Mouse (Mus musculus) lung, postnatal 25 days (tissue): ENCODE results near the gene Rnaseh2a.

Experiments used
- DNase-seq: peaks from one replicate; pipeline ENCODE4 v3.0.0; 2022; ENCODE audit warnings: low spot score

Gene Rnaseh2a

DNA sequence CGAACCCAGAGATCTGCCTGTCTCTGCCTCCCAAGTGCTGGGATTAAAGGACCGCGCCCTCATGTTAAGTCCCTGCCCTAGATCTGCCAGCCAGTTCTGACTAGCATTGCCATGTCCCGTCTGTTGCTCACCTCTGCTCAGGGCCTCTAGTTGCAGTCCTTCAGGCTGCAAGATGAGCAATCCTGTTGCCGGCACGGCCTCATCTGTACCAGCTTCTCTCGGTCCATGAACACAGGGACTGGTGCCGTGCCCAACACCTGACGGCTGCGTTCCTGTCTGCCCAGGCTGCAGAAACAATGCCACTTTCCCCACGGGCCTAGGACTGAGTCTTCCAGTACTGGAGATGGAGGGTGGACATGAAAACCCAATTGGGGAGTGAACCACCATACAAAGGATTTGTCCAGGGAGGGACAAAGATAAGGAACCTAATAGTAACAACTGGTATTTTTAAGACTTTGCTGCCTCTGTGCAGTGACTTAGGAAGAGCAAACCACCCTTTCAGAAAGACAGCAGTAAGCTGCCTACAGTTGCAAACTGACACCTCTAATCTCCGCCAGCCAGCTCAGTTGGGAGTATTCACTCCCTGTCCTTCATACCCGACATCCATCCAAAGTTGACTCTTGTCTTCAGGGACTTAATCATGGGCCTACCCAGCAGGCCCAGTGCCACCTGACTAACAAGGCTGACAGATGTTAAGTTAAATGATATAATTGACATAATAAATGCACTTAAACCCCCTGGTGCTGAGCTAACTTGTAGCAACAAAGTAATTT, 1.8 kb downstream of the Rnaseh2a start:
- DNase-seq, result no peak

DNA sequence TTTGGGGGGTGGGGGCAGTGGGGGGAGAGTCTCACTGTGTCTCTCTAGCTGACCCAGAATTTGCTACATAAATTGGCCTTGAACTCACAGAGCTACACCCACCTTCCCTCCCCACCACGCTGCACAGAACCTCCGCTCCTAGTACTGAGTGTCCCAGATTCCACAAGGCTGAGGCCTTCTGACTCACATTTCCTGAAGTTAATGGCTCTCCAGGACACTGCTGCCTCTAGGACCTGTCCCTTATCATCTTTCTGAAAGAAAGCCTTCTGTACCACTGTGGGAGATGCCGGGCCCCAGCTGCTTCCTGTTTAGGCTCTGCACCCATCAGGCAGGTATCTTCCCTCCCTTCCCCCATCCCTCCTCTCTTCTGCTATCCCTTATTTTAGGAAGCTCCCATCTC, 3.0 kb downstream of the Rnaseh2a start:
- no peak for DNase-seq

DNA sequence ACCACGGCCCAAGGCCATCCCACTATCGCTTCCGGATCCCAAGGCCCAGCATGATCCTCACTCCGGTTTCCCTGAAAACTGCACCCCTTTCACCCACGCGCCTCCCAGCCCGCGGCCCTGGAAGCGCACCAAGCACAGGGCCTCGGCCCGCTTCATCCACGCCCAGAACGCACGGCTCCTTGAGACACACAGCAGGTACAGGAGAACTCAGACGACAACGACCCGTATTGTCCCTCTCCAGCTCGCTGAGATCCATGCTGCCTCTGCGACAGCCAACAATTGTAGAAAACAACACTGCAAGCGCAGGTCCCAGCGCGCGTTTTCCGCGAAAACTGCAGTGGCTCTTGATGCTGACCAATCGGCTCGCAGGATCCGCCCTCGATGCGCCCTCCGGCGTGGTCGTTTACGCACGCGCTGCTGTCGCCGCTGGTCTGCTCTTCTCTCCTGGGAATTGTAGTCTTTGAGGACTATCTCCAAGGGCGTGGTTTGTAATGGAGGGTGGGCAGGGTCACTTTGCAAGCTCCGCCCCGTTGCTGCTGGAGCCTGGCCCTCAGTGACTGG, 3.8 kb downstream of the Rnaseh2a start:
- DNase-seq, result peak; percentile 96

DNA sequence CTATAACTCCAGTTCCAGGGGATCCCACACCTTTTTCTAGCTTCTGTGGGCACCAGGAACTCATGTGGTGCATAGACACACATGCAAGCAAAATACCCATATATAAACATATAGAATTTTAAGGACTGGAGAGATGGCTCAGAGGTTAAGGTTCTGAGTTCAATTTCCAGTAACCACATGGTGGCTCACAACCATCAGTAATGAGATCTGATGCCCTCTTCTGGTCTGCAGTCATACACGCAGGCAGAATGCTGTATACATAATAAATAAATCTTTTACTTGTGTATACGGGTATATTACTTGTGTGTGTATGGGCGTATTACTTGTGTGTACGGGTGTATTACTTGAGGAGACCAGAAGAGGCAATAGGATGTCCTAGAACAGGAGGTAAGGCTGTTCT, 5.6 kb downstream of the Rnaseh2a start:
- no peak for DNase-seq

DNA sequence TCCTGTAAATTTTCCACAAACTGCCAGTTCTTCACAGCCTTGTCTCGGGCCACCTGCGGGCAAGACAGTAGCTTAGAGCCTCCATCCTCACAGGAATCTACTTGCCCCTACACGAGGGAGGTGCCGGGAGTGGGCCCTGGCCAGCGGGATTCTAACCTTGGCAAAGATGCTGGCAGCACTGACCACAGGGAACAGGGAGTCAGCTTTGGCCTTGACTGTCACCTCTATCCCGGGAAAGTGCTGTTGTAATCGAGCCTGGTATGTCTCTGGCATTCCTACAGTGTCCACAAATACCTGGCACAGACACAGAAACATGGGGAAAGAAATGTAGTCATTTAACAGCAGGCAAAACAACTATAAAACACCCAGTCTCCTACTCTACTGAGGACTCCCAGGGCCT, 9.8 kb downstream of the Rnaseh2a start:
- no peak for DNase-seq

DNA sequence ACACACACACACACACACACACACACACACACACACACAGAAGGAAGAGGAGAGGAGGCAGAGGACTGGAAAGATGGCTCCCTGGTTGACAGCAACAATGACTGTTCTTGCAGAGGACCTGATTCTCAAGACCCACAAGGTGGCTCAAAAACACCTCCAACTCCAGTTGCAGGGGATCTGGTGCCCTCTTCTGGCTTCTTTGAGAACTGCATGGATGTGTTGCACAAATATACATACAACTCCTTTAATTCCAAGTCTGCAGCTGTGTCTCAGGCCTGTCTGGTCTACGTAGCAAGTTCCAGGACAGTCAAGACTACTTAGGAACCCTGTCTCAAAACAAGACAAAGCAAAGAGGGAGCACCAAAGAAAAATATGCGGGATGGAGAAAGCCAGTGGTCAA, 12.8 kb downstream of the Rnaseh2a start:
- peak; percentile 71 for DNase-seq

DNA sequence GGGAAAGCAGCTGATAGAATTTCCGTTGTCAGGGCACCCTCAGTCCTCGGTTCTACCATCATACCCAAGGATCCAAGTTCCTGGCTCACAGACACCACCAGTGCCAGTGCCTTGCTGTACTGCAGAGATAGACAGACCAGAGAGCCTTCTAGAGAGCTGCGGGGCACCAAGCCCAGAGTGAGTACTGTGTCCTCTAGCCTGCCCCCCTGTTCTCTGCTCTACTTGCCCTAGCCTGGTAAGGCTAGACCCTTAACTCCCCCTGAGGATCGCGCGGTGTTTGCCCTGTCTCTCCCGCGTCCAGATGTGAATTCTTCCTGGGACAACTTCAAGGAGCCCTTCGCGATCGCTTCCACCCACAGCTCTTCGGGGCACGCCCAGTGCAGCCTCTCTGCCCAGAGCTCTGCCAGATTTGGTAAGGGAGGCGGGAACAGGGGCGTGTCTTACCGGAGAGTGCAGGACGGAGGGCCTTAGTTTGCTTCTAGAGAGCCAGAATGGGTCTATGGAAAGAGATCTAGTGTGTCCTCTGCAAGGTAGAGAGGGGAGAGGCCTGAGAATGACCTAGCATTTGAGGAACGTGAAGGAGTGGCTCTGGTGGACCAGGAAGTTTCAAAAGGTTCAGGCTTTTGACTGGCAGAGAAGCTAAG, 16.8 kb downstream of the Rnaseh2a start:
- DNase-seq, result peak; percentile 72

DNA sequence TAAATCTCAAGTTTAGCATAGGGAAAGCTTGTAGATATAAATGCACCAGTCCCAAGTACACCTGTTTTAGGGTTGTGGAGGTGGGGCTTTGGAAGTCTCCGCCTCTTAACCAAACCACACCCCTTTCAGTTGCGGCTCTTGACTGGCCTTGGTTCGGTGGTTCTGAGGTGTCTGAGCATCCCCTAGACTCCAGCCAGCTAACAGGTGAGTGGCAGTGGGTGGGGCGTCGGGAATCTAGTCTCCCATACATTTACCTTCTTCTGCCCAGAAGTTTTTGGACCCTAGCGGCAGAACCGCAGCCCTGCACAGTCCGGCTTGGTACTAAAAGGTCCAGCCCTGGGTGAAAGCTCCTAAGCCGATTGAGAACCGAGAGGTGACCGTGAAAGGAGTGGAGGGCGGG, 19.8 kb downstream of the Rnaseh2a start:
- DNase-seq, result no peak

DNA sequence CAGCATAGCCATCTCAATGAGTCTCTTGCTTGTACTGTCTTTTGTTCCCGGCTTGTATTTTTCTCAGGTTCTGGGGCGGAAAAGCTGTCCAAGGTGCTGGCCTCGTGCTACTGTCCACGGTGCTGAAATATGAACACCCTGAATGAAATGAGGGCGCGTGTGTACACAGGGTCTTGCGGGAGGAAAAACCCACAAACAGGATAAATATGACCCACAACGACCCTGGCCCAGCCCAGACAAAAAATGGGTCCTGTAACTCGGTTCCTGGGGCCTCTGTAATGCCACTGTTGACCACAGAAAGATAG, 22.4 kb downstream of the Rnaseh2a start:
- DNase-seq, result no peak

DNA sequence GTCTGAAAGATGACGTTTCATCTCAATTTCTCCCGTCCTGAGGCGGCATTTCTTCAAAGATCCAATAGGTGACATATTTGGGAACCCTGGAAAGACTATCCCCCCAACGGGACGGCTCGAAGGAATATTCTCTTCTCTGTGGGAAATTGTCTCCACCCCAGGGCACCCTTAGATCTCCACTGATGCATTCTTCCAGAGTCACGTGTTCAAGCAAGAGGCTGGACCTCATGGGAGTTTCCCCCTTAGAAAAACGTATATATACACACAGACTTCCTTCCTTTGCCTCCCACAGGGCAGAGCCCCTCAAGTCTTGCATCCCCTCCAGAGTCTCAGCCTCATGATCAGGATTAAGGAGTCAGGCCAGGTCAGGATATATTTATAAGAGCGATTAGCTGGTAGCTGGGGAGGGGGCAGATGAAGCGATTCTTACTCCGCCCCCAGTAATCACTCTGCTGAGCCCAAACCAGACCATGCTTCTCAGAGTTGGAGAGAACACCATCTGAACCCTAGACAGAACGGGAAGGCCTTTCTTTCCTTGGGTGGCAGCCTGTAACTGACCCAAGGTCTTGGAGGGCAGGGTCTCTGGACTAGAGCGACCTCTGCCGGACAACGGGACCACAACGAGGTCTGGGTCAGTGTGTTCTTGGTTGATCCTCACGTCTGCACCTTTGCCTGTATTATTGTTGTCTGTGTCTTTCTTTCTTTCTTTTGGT, 22.9 kb downstream of the Rnaseh2a start, which contains the start of gene Rtbdn:
TSS of gene Rtbdn (plus strand) at position 464 of the 713 bp plus-strand sequence.
- DNase-seq, result no peak

DNA sequence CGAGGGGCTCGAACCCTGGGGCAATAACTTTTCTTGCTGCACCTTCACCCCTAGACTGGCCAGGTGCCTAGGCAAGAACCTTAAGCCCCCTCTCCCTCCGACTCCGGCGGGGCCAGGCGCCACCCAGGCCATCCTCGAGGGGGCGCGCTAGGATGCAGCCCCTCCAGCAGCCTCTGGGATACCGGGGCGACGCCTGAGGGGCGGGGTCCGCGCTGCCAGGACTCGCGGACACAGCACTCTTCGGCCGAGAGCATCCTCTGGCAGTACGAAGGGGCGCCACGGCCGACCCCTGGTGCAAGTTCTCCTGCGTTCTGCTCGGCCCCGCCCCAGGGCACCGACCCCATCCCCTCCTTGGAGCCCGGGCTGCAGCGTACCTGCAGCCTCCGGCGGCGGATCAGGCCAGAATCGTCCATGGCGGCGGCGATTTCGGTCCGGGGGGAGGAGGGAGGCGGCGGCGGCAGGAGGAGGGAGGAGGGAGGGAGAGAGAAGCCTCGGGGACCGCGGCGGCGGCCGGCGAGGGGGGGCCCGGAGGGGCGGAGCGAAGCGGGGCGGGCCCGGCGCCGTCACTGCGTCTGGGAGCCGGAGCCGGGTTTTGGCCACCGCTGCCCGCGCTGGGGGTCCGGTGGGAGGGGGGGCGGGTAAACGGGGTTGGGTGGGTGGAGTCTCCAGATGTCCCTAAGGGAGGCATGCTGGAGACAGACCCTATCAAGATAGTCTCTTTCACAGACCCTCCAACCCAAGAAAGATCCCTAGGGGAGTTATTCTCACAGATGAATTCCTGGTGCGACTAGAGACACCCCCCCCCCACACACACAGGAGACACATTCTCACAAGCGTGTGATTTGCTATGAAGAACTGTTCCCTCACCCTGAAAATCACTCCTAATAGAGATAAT, 23.7 kb downstream of the Rnaseh2a start:
- no peak for DNase-seq

DNA sequence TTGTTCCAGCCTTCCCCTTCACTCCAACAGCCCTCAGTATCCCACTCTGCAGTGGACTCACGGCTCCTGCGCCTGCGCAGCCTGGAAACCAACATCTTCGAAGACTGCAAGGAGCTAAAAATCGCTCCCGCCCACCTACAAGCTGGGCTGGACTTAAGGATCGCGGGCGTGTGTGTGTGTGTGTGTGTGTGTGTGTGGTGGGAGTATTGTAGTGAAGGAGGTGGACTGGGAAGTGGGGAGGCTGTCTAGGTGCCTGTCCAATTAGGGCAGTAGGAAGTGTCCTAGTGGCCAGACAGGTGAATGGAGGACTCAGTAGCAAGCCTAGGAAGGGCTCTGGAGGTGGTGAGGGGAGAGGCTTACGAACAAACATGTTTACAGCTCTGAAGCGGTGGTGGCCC, 24.3 kb downstream of the Rnaseh2a start:
- no peak for DNase-seq

DNA sequence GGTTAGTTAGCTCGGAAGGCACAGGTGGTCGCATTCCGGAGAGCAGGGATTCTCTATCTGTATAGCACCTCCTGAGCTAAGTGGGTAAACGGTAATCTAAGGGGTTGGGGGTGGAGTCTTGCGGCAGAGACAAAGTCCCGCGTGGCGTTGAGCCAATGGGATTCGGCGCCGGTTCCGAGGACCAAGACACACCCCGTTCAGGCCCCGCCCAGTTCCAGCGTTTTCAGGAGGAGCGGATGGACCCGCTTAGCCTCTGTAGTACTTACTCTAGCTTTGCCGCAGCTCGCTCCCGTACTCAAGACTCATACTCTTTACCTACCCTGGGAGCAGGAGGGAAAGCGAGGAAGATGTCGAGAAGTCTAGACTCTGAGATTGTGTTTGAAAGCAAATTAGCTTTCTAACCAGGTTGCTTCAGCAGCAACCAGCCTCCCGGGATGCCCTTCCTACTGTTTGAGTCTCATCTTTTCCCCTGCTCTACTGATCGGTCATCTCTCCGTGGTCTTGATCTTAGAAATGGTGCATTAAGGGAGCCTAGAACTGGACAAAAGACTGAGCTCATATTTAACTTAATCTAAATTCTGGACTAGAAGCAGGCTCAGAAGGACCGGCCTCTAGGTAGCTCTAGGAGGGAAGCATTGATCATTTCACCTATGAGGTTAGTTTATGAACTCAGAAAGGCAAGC, 24.9 kb downstream of the Rnaseh2a start:
- no peak for DNase-seq

DNA sequence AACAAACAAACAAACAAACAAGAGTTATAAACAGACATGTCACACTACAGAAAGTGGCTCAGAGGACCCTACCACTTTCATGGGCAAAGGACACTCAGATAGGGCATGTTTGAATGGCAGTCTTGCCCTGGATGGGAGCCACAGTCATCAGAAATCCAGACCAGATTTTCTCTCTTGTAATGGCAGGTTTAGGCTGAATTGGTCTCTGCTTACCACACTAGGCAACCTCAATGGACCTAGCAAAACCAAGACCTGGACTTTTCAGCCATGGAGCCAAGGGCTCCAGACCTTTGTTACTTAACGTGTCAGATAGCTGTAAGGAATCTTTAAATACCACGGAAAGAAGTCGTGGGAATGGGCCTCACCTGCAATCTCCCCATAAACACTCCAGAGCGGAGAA, 25.9 kb downstream of the Rnaseh2a start:
- no peak for DNase-seq

DNA sequence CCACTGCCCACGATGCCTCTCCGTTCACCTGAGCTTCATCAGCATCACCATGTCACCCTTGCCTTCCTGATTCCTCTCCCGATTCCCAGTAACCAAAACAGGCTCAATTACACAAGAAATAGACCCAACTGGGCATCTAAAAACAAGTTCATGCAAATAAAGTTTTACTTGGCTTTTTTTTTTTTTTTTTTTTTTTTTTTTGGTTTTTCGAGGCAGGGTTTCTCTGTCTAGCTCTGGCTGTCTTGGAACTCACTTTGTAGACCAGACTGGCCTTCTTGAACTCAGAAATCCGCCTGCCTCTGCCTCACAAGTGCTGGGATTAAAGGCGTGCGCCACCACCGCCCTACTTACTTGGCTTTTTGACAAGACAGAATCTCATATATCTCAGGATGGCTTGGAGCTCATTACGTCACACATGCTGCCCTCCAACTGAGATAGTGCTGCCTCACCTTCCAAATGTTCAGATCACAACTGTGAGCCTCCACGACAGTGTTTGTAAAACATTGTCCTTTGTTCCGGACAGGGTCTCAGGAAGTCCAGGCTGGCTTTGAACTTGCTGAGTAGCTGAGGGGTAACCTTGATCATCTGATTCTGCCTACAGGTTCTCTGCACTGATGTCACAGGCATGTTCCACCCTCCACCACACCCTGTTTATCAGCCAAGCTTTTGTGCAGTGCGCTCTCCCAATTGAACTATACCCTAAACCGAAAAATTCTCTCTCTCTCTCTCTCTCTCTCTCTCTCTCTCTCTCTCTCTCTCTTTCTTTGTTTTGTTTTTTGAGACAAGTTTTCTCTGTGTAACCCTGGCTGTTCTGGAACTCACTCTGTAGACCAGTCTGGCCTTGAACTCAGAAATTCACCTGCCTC, 31.7 kb downstream of the Rnaseh2a start:
- no peak for DNase-seq

DNA sequence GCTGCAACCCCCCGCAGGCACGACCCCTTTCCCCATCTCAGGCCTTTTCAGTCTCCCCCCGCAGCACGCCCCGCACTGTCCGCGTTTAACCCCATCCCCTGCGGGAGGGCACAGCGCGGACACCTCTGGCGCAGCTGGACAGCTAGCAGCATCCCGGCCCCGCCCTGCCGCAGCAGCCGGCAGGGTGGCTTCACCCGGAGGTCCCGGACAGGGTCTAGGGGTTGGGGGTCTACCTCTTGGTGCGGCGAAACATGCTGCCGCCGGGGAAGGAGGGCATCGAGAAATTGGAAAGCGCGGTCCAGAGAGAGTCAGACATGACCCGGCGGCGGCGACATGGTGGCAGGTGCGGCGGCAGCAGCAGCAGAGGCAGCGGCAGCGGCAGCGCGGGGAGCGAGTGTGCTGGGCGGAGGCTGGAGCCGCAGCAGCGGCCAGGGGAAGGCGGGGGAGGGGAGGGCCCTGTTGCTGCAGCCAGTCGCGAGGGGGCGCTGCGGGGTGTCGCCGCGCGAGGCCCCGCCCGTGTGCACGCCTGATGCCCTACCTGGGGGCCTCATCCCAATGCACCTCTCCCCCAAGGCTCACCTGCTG, 32.5 kb downstream of the Rnaseh2a start, which contains the start of gene Mast1:
TSS of gene Mast1 (minus strand) at position 398 of the 585 bp plus-strand sequence.
- no peak for DNase-seq

DNA sequence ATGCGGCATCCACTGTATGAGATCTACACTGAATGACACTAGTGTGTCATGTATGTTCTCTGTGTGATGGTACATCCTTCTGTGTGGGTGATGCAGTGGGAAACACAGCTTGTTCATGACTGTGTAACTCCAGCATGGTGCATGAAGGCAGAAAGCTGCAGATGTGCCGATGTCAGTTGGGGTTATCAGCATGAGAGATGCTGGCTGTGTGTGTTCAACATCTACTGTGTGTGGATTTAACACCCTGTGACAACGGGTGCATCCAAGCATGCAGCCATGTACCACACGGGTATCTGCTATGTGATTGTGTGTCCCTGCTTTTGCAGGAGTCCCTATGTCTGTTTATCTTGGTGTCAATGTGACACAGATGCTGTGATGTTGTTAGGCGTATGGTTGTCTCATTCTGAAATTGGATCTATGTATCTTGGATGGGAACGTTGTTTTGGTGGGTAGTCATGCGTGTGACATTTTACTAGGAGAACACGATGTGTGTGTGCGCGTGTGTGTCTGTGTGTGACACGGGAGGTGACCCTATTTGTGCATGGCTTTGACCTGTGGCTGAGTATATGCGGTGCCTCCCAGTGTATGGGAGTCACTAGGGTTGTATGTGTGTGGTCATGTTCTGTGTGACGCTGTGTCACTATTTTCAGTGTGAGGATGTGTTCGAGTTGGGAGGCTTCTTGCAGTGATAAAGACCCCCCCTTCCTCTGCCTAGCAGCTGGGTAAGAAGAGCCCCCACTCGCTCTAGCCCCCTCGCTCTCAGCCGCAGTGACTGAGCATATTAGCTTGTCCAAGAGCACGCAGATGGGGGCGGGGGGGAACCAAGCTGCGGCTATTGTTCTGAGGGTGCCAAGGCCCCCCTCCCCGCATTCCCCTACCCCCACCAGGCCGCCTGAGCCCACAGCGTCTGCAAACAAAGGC, 33.3 kb downstream of the Rnaseh2a start:
- DNase-seq, result no peak

DNA sequence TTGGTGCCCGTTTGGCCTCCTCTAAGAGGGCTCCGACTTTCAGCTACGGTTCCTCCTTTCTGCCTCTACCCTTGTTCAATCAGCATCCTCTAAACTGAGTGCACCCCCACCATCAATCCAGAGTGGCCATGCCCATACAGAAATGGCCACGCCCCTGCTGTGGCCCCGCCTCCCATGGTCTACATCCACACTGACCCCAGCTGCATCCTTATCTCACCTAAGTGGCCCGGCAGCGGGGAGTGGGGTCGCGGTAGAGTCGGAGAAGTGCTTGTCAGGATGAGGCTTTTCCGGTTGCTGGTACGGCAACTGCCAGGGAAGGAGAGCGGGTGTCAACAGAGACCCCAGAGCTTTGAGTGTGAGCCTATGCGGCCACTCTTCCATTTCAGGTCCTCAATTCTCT, 34.1 kb downstream of the Rnaseh2a start:
- no peak for DNase-seq

DNA sequence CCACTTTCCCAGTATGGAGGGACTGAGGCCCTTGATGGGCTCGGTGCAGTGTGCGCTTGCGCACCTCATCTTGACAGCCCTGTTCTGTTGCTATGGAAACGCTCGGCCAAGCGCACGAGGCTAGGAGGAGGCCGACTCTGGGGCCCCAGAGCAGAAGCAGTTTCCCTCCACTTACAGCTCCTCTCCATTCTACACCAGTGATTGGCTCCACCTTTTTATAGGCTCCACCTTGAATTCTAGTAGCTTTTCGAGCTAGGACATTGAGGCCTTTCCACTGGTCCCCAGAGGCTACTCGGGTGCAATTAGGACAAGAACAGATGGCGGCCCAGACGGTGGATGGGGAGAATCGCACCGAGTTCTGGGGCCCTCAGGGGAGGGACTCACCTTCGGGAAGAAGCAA, 34.7 kb downstream of the Rnaseh2a start:
- no peak for DNase-seq
